Mouse (Mus musculus): ENCODE measurements around the gene Slc12a7. TPM values are rescaled to one million over a fixed set of nuclear protein-coding genes. Genes with fewer than 3 reads are reported as not detected.

Slc12a7 gene
- polyA plus RNA-seq, 1 experiment from 2014 or later = 19.7 TPM

GRCm38 (mm10) chr13:73704694-73705325 is 28.1 kb upstream of the Slc12a7 start, which contains the start of gene Slc6a19:
TSS of gene Slc6a19 (minus strand) at chr13:73704865.
- ATAC-seq (ENCODE audit: insufficient read depth) (no peak), DNase-seq (no peak)
- Histone ChIP-seq H3K4me3 (ENCODE audit: low read depth, low read length) (no peak within 1 kb of the TSS), H3K27me3 (ENCODE audit: insufficient read depth, low read length) (no peaks in the 10 kb centered on the region), H3K9me3 (ENCODE audit: low read depth, low read length) (no peaks in the 10 kb centered on the region), H3K36me3 (ENCODE audit: insufficient read depth) (no peaks in the 10 kb centered on the region), H3K9ac (no peak within 1 kb of the TSS), H3K27ac (ENCODE audit: low read depth) (no peak within 1 kb of the TSS), H3K4me2 (no peak within 1 kb of the TSS), H3K4me1 (ENCODE audit: insufficient read depth) (no peaks in the 10 kb centered on the region)
- no peak for TF ChIP-seq CTCF (IDR thresholded peaks at IDR 0.05; ENCODE audit: low read depth)
- 83% methylated on average over 7 of the region's 7 CpGs for WGBS

- 44% methylated on average over 6 of the region's 6 CpGs for WGBS
- DNase-seq = no peak
- H3K4me1 ChIP-seq (ENCODE audit: insufficient read depth) = no peaks in the 10 kb centered on the region
- no peak overlapping the region for H3K9ac ChIP-seq
- no peak overlapping the region for H3K4me2 ChIP-seq
- no peaks in the 10 kb centered on the region for H3K9me3 ChIP-seq (ENCODE audit: low read depth, low read length)
- H3K36me3 ChIP-seq (ENCODE audit: insufficient read depth) = no peaks in the 10 kb centered on the region
- no peak for ATAC-seq (ENCODE audit: insufficient read depth)
- TF ChIP-seq CTCF (IDR thresholded peaks at IDR 0.05; ENCODE audit: low read depth) = no peak
- H3K27ac ChIP-seq (ENCODE audit: low read depth) = no peak overlapping the region
- no peaks in the 10 kb centered on the region for H3K27me3 ChIP-seq (ENCODE audit: insufficient read depth, low read length)
- no peak overlapping the region for H3K4me3 ChIP-seq (ENCODE audit: low read depth, low read length)
These were observed 23.4 kb upstream of the Slc12a7 start for GRCm38 (mm10) chr13:73709491-73709890.

DNA sequence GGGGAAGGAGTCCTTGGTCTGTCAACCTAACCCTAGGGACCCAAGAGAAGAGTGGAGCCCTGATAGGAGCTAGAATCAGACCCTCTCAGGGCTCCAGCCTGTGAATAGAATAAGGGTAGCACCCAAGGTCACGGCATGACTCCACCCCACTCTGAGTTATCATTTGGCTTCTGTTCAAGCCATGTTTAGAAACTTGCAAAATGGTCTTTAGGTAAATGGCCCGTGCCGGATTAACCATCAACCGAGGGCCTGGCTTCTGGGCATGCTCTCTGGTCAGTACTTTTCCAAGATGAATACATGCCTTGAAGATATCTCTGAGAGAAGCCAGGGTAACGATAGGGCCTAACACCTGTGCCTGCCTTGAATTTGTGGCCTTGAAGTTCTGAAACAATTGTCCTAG is 21.7 kb upstream of the Slc12a7 start:
- DNase-seq (no peak), ATAC-seq (ENCODE audit: insufficient read depth) (no peak)
- Histone ChIP-seq H3K27me3 (ENCODE audit: insufficient read depth, low read length) (no peaks in the 10 kb centered on the region), H3K4me3 (ENCODE audit: low read depth, low read length) (no peak overlapping the region), H3K4me2 (no peak overlapping the region), H3K36me3 (ENCODE audit: insufficient read depth) (no peaks in the 10 kb centered on the region), H3K9ac (no peak overlapping the region), H3K9me3 (ENCODE audit: low read depth, low read length) (no peaks in the 10 kb centered on the region), H3K4me1 (ENCODE audit: insufficient read depth) (no peaks in the 10 kb centered on the region), H3K27ac (ENCODE audit: low read depth) (no peak overlapping the region)
- no peak for TF ChIP-seq CTCF (IDR thresholded peaks at IDR 0.05; ENCODE audit: low read depth)
- 88% methylated on average over 5 of the region's 5 CpGs for WGBS

- DNase-seq (no peak), ATAC-seq (ENCODE audit: insufficient read depth) (no peak)
- no peak for TF ChIP-seq CTCF (IDR thresholded peaks at IDR 0.05; ENCODE audit: low read depth)
- H3K27ac ChIP-seq (ENCODE audit: low read depth) = no peak overlapping the region
- H3K4me2 ChIP-seq = no peak overlapping the region
- no peaks in the 10 kb centered on the region for H3K36me3 ChIP-seq (ENCODE audit: insufficient read depth)
- H3K9me3 ChIP-seq (ENCODE audit: low read depth, low read length) = no peaks in the 10 kb centered on the region
- H3K27me3 ChIP-seq (ENCODE audit: insufficient read depth, low read length) = no peaks in the 10 kb centered on the region
- H3K4me1 ChIP-seq (ENCODE audit: insufficient read depth) = no peaks in the 10 kb centered on the region
- 82% methylated on average over 5 of the region's 5 CpGs for WGBS
- no peak overlapping the region for H3K9ac ChIP-seq
- H3K4me3 ChIP-seq (ENCODE audit: low read depth, low read length) = no peak overlapping the region
These were observed 21.1 kb upstream of the Slc12a7 start for GRCm38 (mm10) chr13:73711803-73712202.

GRCm38 (mm10) chr13:73712228-73712627 is 20.7 kb upstream of the Slc12a7 start:
- Histone ChIP-seq H3K4me3 (ENCODE audit: low read depth, low read length) (no peak overlapping the region), H3K4me2 (no peak overlapping the region), H3K36me3 (ENCODE audit: insufficient read depth) (no peaks in the 10 kb centered on the region), H3K9ac (no peak overlapping the region), H3K4me1 (ENCODE audit: insufficient read depth) (no peaks in the 10 kb centered on the region), H3K9me3 (ENCODE audit: low read depth, low read length) (no peaks in the 10 kb centered on the region), H3K27ac (ENCODE audit: low read depth) (no peak overlapping the region), H3K27me3 (ENCODE audit: insufficient read depth, low read length) (no peaks in the 10 kb centered on the region)
- no peak for ATAC-seq (ENCODE audit: insufficient read depth)
- DNase-seq = no peak
- 67% methylated on average over 3 of the region's 3 CpGs for WGBS
- TF ChIP-seq CTCF (IDR thresholded peaks at IDR 0.05; ENCODE audit: low read depth) = no peak

DNA sequence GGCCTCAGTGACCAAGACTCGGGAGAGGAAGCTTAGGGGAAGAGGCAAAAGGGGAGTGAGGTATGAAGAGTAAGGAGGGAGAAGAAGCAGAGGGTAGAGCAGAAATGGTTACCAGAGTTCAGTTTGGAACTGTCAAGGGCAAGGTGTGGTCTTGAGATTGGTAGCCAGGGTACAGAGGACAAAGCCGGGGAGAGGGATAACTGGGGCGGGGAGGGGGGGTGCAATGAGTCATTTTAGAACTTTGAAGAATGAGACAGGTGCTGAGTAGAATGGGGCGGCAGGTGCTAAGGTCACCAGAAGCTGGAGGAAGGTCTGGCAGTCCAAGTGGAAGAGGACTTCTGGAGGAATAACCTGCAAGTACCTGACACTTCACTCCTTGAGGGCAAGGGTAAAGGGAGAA is 19.7 kb upstream of the Slc12a7 start:
- ATAC-seq (ENCODE audit: insufficient read depth) = no peak
- Histone ChIP-seq H3K9me3 (ENCODE audit: low read depth, low read length) (no peaks in the 10 kb centered on the region), H3K4me3 (ENCODE audit: low read depth, low read length) (no peak overlapping the region), H3K4me1 (ENCODE audit: insufficient read depth) (no peaks in the 10 kb centered on the region), H3K36me3 (ENCODE audit: insufficient read depth) (no peaks in the 10 kb centered on the region), H3K27me3 (ENCODE audit: insufficient read depth, low read length) (no peaks in the 10 kb centered on the region), H3K27ac (ENCODE audit: low read depth) (no peak overlapping the region), H3K4me2 (no peak overlapping the region), H3K9ac (no peak overlapping the region)
- TF ChIP-seq CTCF (IDR thresholded peaks at IDR 0.05; ENCODE audit: low read depth) = no peak
- DNase-seq = no peak
- 72% methylated on average over 4 of the region's 4 CpGs for WGBS

GRCm38 (mm10) chr13:73714020-73714419 is 18.9 kb upstream of the Slc12a7 start:
- WGBS = 57% methylated on average over 2 of the region's 2 CpGs
- ATAC-seq (ENCODE audit: insufficient read depth) = no peak
- no peaks in the 10 kb centered on the region for H3K36me3 ChIP-seq (ENCODE audit: insufficient read depth)
- peak; percentile 60 for TF ChIP-seq CTCF (IDR thresholded peaks at IDR 0.05; ENCODE audit: low read depth)
- no peak overlapping the region for H3K9ac ChIP-seq
- no peak overlapping the region for H3K27ac ChIP-seq (ENCODE audit: low read depth)
- no peak overlapping the region for H3K4me2 ChIP-seq
- H3K4me3 ChIP-seq (ENCODE audit: low read depth, low read length) = no peak overlapping the region
- no peaks in the 10 kb centered on the region for H3K27me3 ChIP-seq (ENCODE audit: insufficient read depth, low read length)
- DNase-seq = peak; percentile 46
- H3K9me3 ChIP-seq (ENCODE audit: low read depth, low read length) = no peaks in the 10 kb centered on the region
- no peaks in the 10 kb centered on the region for H3K4me1 ChIP-seq (ENCODE audit: insufficient read depth)
